Mouse (Mus musculus) layer of hippocampus, adult 8-10 months (tissue): Measurements from ENCODE around the gene Megf6. TPM values are rescaled to one million over a fixed set of nuclear protein-coding genes. Genes with fewer than 3 reads are reported as not detected.

Source experiments
- DNase-seq, 2 experiments: peaks; one replicate each; pipeline ENCODE4 v3.0.0; 2022; ENCODE audit warnings: low spot score in 2 of 2
- total RNA-seq, 4 experiments: library from RNA; stranded (reverse); gene quantifications; 2 replicates each; pipeline ENCODE4 v1.2.4; 2022

Gene Megf6
- total RNA-seq, result 1 to 10 TPM; 5.3 to 7.2 (median 5.7) TPM

GRCm38 (mm10) chr4:154170506-154171150 lies at the start of gene Megf6:
TSS of gene Megf6 (plus strand) at chr4:154170730.
- no peak for DNase-seq

- DNase-seq, result no peak
Observed at GRCm38 (mm10) chr4:154121800-154122199, 48.7 kb upstream of the Megf6 start.

GRCm38 (mm10) chr4:154122374-154122773 lies 48.2 kb upstream of the Megf6 start:
- no peak for DNase-seq

GRCm38 (mm10) chr4:154123553-154123952 lies 47.0 kb upstream of the Megf6 start:
- no peak for DNase-seq

GRCm38 (mm10) chr4:154125202-154125601 lies 45.3 kb upstream of the Megf6 start:
- no peak for DNase-seq

GRCm38 (mm10) chr4:154127273-154127672 lies 43.3 kb upstream of the Megf6 start:
- DNase-seq, result no peak

GRCm38 (mm10) chr4:154129950-154130349 lies 40.6 kb upstream of the Megf6 start:
- DNase-seq, result no peak

GRCm38 (mm10) chr4:154131894-154132293 lies 38.6 kb upstream of the Megf6 start:
- DNase-seq, result no peak

- no peak for DNase-seq
Observed at GRCm38 (mm10) chr4:154134803-154135202, 35.7 kb upstream of the Megf6 start.

GRCm38 (mm10) chr4:154137139-154137538 lies 33.4 kb upstream of the Megf6 start:
- no peak for DNase-seq

GRCm38 (mm10) chr4:154139671-154140181 lies 30.8 kb upstream of the Megf6 start:
- DNase-seq, result no peak

GRCm38 (mm10) chr4:154140182-154140212 lies 30.5 kb upstream of the Megf6 start, which contains the start of gene Trp73:
TSS of gene Trp73 (minus strand) at chr4:154140208.
- DNase-seq, result no peak

GRCm38 (mm10) chr4:154140213-154141008 lies 30.1 kb upstream of the Megf6 start:
- DNase-seq, result no peak

GRCm38 (mm10) chr4:154141009-154141867 lies 29.3 kb upstream of the Megf6 start:
- DNase-seq, result no peak

GRCm38 (mm10) chr4:154142211-154143040 lies 28.1 kb upstream of the Megf6 start, which contains the start of gene Wrap73:
TSS of gene Wrap73 (plus strand) at chr4:154142372.
- DNase-seq, result peak; percentile 78 to 85

GRCm38 (mm10) chr4:154144712-154145111 lies 25.8 kb upstream of the Megf6 start:
- DNase-seq, result no peak

- no peak for DNase-seq
Observed at GRCm38 (mm10) chr4:154146342-154146741, 24.2 kb upstream of the Megf6 start.

GRCm38 (mm10) chr4:154154104-154154503 lies 16.4 kb upstream of the Megf6 start:
- DNase-seq, result no peak

GRCm38 (mm10) chr4:154156050-154156449 lies 14.5 kb upstream of the Megf6 start:
- no peak for DNase-seq

- no peak for DNase-seq
Observed at GRCm38 (mm10) chr4:154157970-154158662, 12.4 kb upstream of the Megf6 start.

- peak; percentile 78 to 87 for DNase-seq
Observed at GRCm38 (mm10) chr4:154159002-154159401, 11.5 kb upstream of the Megf6 start.
